Mouse (Mus musculus) embryonic facial prominence, embryonic 12.5 days (tissue): ENCODE results near the gene Tbc1d5. TPM values are rescaled to one million over a fixed set of nuclear protein-coding genes. Genes with fewer than 3 reads are reported as not detected.

Source experiments
- ATAC-seq: fragments of 200-750 bp; cut with Nextera tagmentation; 2 replicates; pipeline ENCODE4 v1.8.0; 2017; ENCODE audit not compliant: insufficient number of reproducible peaks, insufficient read depth, low FRiP score, low TSS enrichment
- H3K27ac ChIP-seq: fragments of 300-500 bp; sonication (generic); 2 replicates; pipeline ENCODE4 v1.5.1; 2016; ENCODE audit warnings: mild to moderate bottlenecking
- H3K27me3 ChIP-seq: fragments of 300-500 bp; sonication (generic); 2 replicates; pipeline ENCODE4 v1.6.1; 2016; ENCODE audit warnings: mild to moderate bottlenecking, moderate library complexity
- H3K36me3 ChIP-seq: fragments of 300-500 bp; sonication (generic); 2 replicates; pipeline ENCODE4 v1.6.1; 2016; ENCODE audit warnings: mild to moderate bottlenecking
- H3K4me1 ChIP-seq: fragments of 300-500 bp; sonication (generic); 2 replicates; pipeline ENCODE4 v1.6.1; 2016
- H3K4me2 ChIP-seq: fragments of 300-500 bp; sonication (generic); replicated peaks from 2 replicates; pipeline ENCODE4 v1.6.1; 2016; ENCODE audit warnings: mild to moderate bottlenecking, moderate library complexity
- H3K4me3 ChIP-seq: fragments of 300-500 bp; sonication (generic); 2 replicates; pipeline ENCODE4 v1.5.1; 2016; ENCODE audit warnings: mild to moderate bottlenecking
- H3K9ac ChIP-seq: fragments of 300-500 bp; sonication (generic); 2 replicates; pipeline ENCODE4 v1.6.1; 2016; ENCODE audit warnings: mild to moderate bottlenecking, moderate library complexity
- H3K9me3 ChIP-seq: fragments of 300-500 bp; sonication (generic); 2 replicates; pipeline ENCODE4 v1.6.1; 2016; ENCODE audit warnings: mild to moderate bottlenecking, moderate library complexity
- WGBS: fragments of 180-500 bp; shearing (Covaris S2); methylation state at CpG from one replicate; pipeline ENCODE4 v1.1.7; 2016; 5-methylcytosine and 5-hydroxymethylcytosine counted together
- polyA plus RNA-seq: library from polyadenylated mRNA; unstranded; fragments of >200 nt; fragmentation: Nextera tagmentation; extraction: Ambion mirVana; gene quantifications from 2 replicates; pipeline ENCODE4 v1.2.1, GENCODE M21; 2016

The Tbc1d5 gene
- polyA plus RNA-seq, 1 experiment from 2014 or later = 13.0 TPM

GRCm38 (mm10) chr17:50740804-50741203, 438.3 kb downstream of the Tbc1d5 start:
- H3K9me3 ChIP-seq = no peaks in the 10 kb centered on the region
- 94% methylated on average over 1 of the region's 1 CpGs for WGBS
- H3K36me3 ChIP-seq = peaks cover 6% of the 10 kb centered on the region; the same call in 1 of the 2 replicates
- no peak overlapping the region for H3K4me3 ChIP-seq
- no peaks in the 10 kb centered on the region for H3K4me1 ChIP-seq
- ATAC-seq = no peak
- H3K27ac ChIP-seq = no peak overlapping the region
- no peak overlapping the region for H3K4me2 ChIP-seq
- no peaks in the 10 kb centered on the region for H3K27me3 ChIP-seq
- H3K9ac ChIP-seq = no peak overlapping the region

- H3K4me2 ChIP-seq = no peak overlapping the region
- no peak overlapping the region for H3K27ac ChIP-seq
- no peaks in the 10 kb centered on the region for H3K4me1 ChIP-seq
- H3K9ac ChIP-seq = no peak overlapping the region
- H3K4me3 ChIP-seq = no peak overlapping the region
- H3K36me3 ChIP-seq = peaks cover 13% of the 10 kb centered on the region; the same call in 1 of the 2 replicates
- H3K9me3 ChIP-seq = no peaks in the 10 kb centered on the region
- WGBS = 68% methylated on average over 2 of the region's 2 CpGs
- no peaks in the 10 kb centered on the region for H3K27me3 ChIP-seq
- no peak for ATAC-seq
Observed at GRCm38 (mm10) chr17:50738476-50738875, 440.7 kb downstream of the Tbc1d5 start.

GRCm38 (mm10) chr17:50737068-50737467, 442.1 kb downstream of the Tbc1d5 start:
- Histone ChIP-seq H3K27ac (no peak overlapping the region), H3K27me3 (no peaks in the 10 kb centered on the region), H3K9ac (no peak overlapping the region), H3K4me2 (no peak overlapping the region), H3K4me3 (no peak overlapping the region), H3K36me3 (peaks cover 14% of the 10 kb centered on the region; the same call in 1 of the 2 replicates), H3K9me3 (no peaks in the 10 kb centered on the region), H3K4me1 (no peaks in the 10 kb centered on the region)
- 73% methylated on average over 2 of the region's 2 CpGs for WGBS
- no peak for ATAC-seq

GRCm38 (mm10) chr17:50735955-50736533, 443.1 kb downstream of the Tbc1d5 start:
- H3K4me3 ChIP-seq = no peak overlapping the region
- WGBS = 73% methylated on average over 8 of the region's 8 CpGs
- H3K27me3 ChIP-seq = no peaks in the 10 kb centered on the region
- H3K36me3 ChIP-seq = peaks cover 13% of the 10 kb centered on the region; the same call in 1 of the 2 replicates
- no peak overlapping the region for H3K4me2 ChIP-seq
- ATAC-seq = no peak
- H3K9ac ChIP-seq = no peak overlapping the region
- no peak overlapping the region for H3K27ac ChIP-seq
- no peaks in the 10 kb centered on the region for H3K9me3 ChIP-seq
- no peaks in the 10 kb centered on the region for H3K4me1 ChIP-seq

- ATAC-seq = no peak
- Histone ChIP-seq H3K27me3 (no peaks in the 10 kb centered on the region), H3K4me2 (no peak overlapping the region), H3K4me1 (no peaks in the 10 kb centered on the region), H3K36me3 (peaks cover 10% of the 10 kb centered on the region; the same call in 1 of the 2 replicates), H3K4me3 (no peak overlapping the region), H3K9me3 (no peaks in the 10 kb centered on the region), H3K9ac (no peak overlapping the region), H3K27ac (no peak overlapping the region)
- 80% methylated on average over 4 of the region's 4 CpGs for WGBS
Observed at GRCm38 (mm10) chr17:50735382-50735954, 443.7 kb downstream of the Tbc1d5 start.

- Histone ChIP-seq H3K9ac (no peak overlapping the region), H3K27me3 (no peaks in the 10 kb centered on the region), H3K4me2 (no peak overlapping the region), H3K36me3 (peaks cover 9% of the 10 kb centered on the region; the same call in 1 of the 2 replicates), H3K9me3 (no peaks in the 10 kb centered on the region), H3K4me1 (no peaks in the 10 kb centered on the region), H3K27ac (no peak overlapping the region), H3K4me3 (no peak overlapping the region)
- WGBS = 85% methylated on average over 6 of the region's 6 CpGs
- no peak for ATAC-seq
Observed at GRCm38 (mm10) chr17:50734781-50735180, 444.4 kb downstream of the Tbc1d5 start.

- Histone ChIP-seq H3K27ac (no peak overlapping the region), H3K4me3 (no peak overlapping the region), H3K4me1 (no peaks in the 10 kb centered on the region), H3K27me3 (no peaks in the 10 kb centered on the region), H3K9ac (no peak overlapping the region), H3K4me2 (no peak overlapping the region), H3K36me3 (peaks cover 8% of the 10 kb centered on the region; the same call in 1 of the 2 replicates), H3K9me3 (no peaks in the 10 kb centered on the region)
- no peak for ATAC-seq
- 88% methylated on average over 7 of the region's 7 CpGs for WGBS
Observed at GRCm38 (mm10) chr17:50733390-50733789, 445.8 kb downstream of the Tbc1d5 start.

GRCm38 (mm10) chr17:50731876-50732275, 447.3 kb downstream of the Tbc1d5 start:
- Histone ChIP-seq H3K27ac (no peak overlapping the region), H3K4me1 (no peaks in the 10 kb centered on the region), H3K36me3 (peaks cover 8% of the 10 kb centered on the region; the same call in 1 of the 2 replicates), H3K9ac (no peak overlapping the region), H3K4me2 (no peak overlapping the region), H3K9me3 (no peaks in the 10 kb centered on the region), H3K27me3 (no peaks in the 10 kb centered on the region), H3K4me3 (no peak overlapping the region)
- ATAC-seq = no peak
- WGBS = 89% methylated on average over 5 of the region's 5 CpGs

- no peaks in the 10 kb centered on the region for H3K4me1 ChIP-seq
- H3K27me3 ChIP-seq = no peaks in the 10 kb centered on the region
- H3K4me2 ChIP-seq = no peak overlapping the region
- peaks cover 8% of the 10 kb centered on the region; the same call in 1 of the 2 replicates for H3K36me3 ChIP-seq
- H3K9ac ChIP-seq = no peak overlapping the region
- ATAC-seq = no peak
- H3K4me3 ChIP-seq = no peak overlapping the region
- no peak overlapping the region for H3K27ac ChIP-seq
- 88% methylated on average over 2 of the region's 2 CpGs for WGBS
- no peaks in the 10 kb centered on the region for H3K9me3 ChIP-seq
Observed at GRCm38 (mm10) chr17:50730896-50731295, 448.3 kb downstream of the Tbc1d5 start.

- 0 out of 2 replicates have a peak, but pooled peaks cover 3% of the 10 kb centered on the region for H3K36me3 ChIP-seq
- H3K27ac ChIP-seq = no peak overlapping the region
- H3K27me3 ChIP-seq = no peaks in the 10 kb centered on the region
- WGBS = 91% methylated on average over 6 of the region's 6 CpGs
- H3K4me3 ChIP-seq = no peak overlapping the region
- ATAC-seq = no peak
- no peak overlapping the region for H3K9ac ChIP-seq
- H3K4me1 ChIP-seq = no peaks in the 10 kb centered on the region
- H3K9me3 ChIP-seq = no peaks in the 10 kb centered on the region
- H3K4me2 ChIP-seq = no peak overlapping the region
Observed at GRCm38 (mm10) chr17:50729577-50729976, 449.6 kb downstream of the Tbc1d5 start.

GRCm38 (mm10) chr17:50729031-50729430, 450.1 kb downstream of the Tbc1d5 start:
- Histone ChIP-seq H3K27me3 (no peaks in the 10 kb centered on the region), H3K4me1 (no peaks in the 10 kb centered on the region), H3K9me3 (no peaks in the 10 kb centered on the region), H3K27ac (no peak overlapping the region), H3K4me3 (no peak overlapping the region), H3K36me3 (0 out of 2 replicates have a peak, but pooled peaks cover 3% of the 10 kb centered on the region), H3K9ac (no peak overlapping the region), H3K4me2 (no peak overlapping the region)
- no peak for ATAC-seq
- 97% methylated on average over 2 of the region's 2 CpGs for WGBS

- Histone ChIP-seq H3K27me3 (no peaks in the 10 kb centered on the region), H3K36me3 (no peaks in the 10 kb centered on the region), H3K9ac (no peak overlapping the region), H3K4me3 (no peak overlapping the region), H3K4me2 (no peak overlapping the region), H3K27ac (no peak overlapping the region), H3K4me1 (no peaks in the 10 kb centered on the region), H3K9me3 (no peaks in the 10 kb centered on the region)
- no peak for ATAC-seq
- 87% methylated on average over 2 of the region's 2 CpGs for WGBS
Observed at GRCm38 (mm10) chr17:50726265-50726664, 452.9 kb downstream of the Tbc1d5 start.
